Mouse (Mus musculus) kidney, postnatal 25 days (tissue): ENCODE results near the gene Dvl1.
A peak's percentile ranks its signal among the peaks of the same experiment; 100 is the strongest.

Experiments used
- DNase-seq, 2 experiments: peaks; one replicate each; pipeline ENCODE4 v3.0.0; 2021; ENCODE audit warnings: mixed read lengths in 2 of 2

Gene Dvl1

GRCm38 (mm10) chr4:155846871-155847578, at the start of gene Dvl1:
Gene Dvl1, plus strand, starts transcription at chr4:155847402.
- DNase-seq, result peak; percentile 93 to 95

- no peak for DNase-seq
Measured at GRCm38 (mm10) chr4:155802075-155802474, 45.1 kb upstream of the Dvl1 start.

- DNase-seq, result peak in 1 of 2 experiments; percentile 51
Measured at GRCm38 (mm10) chr4:155802741-155803339, 44.4 kb upstream of the Dvl1 start, which contains the start of gene Mrpl20. Gene Mrpl20, plus strand, starts transcription at chr4:155802878.

- DNase-seq, result peak; percentile 97
Measured at GRCm38 (mm10) chr4:155803340-155804041, 43.7 kb upstream of the Dvl1 start.

- no peak for DNase-seq
Measured at GRCm38 (mm10) chr4:155807841-155808240, 39.4 kb upstream of the Dvl1 start.

- DNase-seq, result peak; percentile 95 to 98
Measured at GRCm38 (mm10) chr4:155811929-155812664, 35.1 kb upstream of the Dvl1 start, which contains the start of gene Ccnl2. Gene Ccnl2, plus strand, starts transcription at chr4:155812489.

- peak; percentile 32 to 56 for DNase-seq
Measured at GRCm38 (mm10) chr4:155812665-155813181, 34.5 kb upstream of the Dvl1 start.

GRCm38 (mm10) chr4:155817533-155817932, 29.7 kb upstream of the Dvl1 start:
- no peak for DNase-seq

GRCm38 (mm10) chr4:155821025-155821424, 26.2 kb upstream of the Dvl1 start:
- DNase-seq, result peak in 1 of 2 experiments; percentile 57

GRCm38 (mm10) chr4:155823443-155823842, 23.8 kb upstream of the Dvl1 start:
- no peak for DNase-seq

GRCm38 (mm10) chr4:155829866-155830265, 17.3 kb upstream of the Dvl1 start:
- no peak for DNase-seq

GRCm38 (mm10) chr4:155830596-155830995, 16.6 kb upstream of the Dvl1 start:
- peak in 1 of 2 experiments; percentile 44 for DNase-seq

GRCm38 (mm10) chr4:155831205-155831766, 15.9 kb upstream of the Dvl1 start, which contains the start of gene Aurkaip1:
Gene Aurkaip1, plus strand, starts transcription at chr4:155831272.
- DNase-seq, result peak; percentile 95 to 97

- DNase-seq, result peak; percentile 49 to 71
Measured at GRCm38 (mm10) chr4:155831831-155832230, 15.4 kb upstream of the Dvl1 start.

GRCm38 (mm10) chr4:155832321-155832720, 14.9 kb upstream of the Dvl1 start:
- peak in 1 of 2 experiments; percentile 35 for DNase-seq

- peak in 1 of 2 experiments; percentile 35 for DNase-seq
Measured at GRCm38 (mm10) chr4:155833234-155833633, 14.0 kb upstream of the Dvl1 start.

- peak; percentile 89 to 91 for DNase-seq
Measured at GRCm38 (mm10) chr4:155833836-155834235, 13.4 kb upstream of the Dvl1 start.

GRCm38 (mm10) chr4:155837404-155838010, 9.7 kb upstream of the Dvl1 start:
- peak; percentile 62 to 78 for DNase-seq

- DNase-seq, result peak in 1 of 2 experiments; percentile 40
Measured at GRCm38 (mm10) chr4:155838187-155839153, 8.7 kb upstream of the Dvl1 start.

GRCm38 (mm10) chr4:155839483-155839910, 7.7 kb upstream of the Dvl1 start, which contains the start of gene Mxra8:
Gene Mxra8, plus strand, starts transcription at chr4:155839680.
- peak; percentile 86 to 93 for DNase-seq
